Mouse (Mus musculus) midbrain, embryonic 13.5 days (tissue): ENCODE measurements around the gene Pitpnb. TPM values are rescaled to one million over a fixed set of nuclear protein-coding genes. Genes with fewer than 3 reads are reported as not detected.

ENCODE experiments used
- ATAC-seq: fragments of 200-750 bp; cut with Nextera tagmentation; 2 replicates; pipeline ENCODE4 v1.8.0; 2017; ENCODE audit warnings: mild to moderate bottlenecking, moderate TSS enrichment, moderate library complexity
- H3K27ac ChIP-seq: fragments of 300-500 bp; sonication (generic); 2 replicates; pipeline ENCODE4 v1.5.1; 2015; ENCODE audit warnings: inconsistent platforms, mild to moderate bottlenecking, moderate library complexity
- H3K27me3 ChIP-seq: fragments of 300-500 bp; sonication (generic); 2 replicates; pipeline ENCODE4 v1.6.1; 2015; ENCODE audit warnings: mild to moderate bottlenecking, inconsistent platforms
- H3K36me3 ChIP-seq: fragments of 300-500 bp; sonication (generic); 2 replicates; pipeline ENCODE4 v1.6.1; 2015; ENCODE audit warnings: mild to moderate bottlenecking, inconsistent platforms
- H3K4me1 ChIP-seq: fragments of 300-500 bp; sonication (generic); replicated peaks from 2 replicates; pipeline ENCODE4 v1.6.1; 2015; ENCODE audit warnings: inconsistent platforms
- H3K4me2 ChIP-seq: fragments of 300-500 bp; sonication (generic); replicated peaks from 2 replicates; pipeline ENCODE4 v1.6.1; 2015; ENCODE audit warnings: moderate library complexity, mild to moderate bottlenecking, inconsistent platforms
- H3K4me3 ChIP-seq: fragments of 300-500 bp; sonication (generic); replicated peaks from 2 replicates; pipeline ENCODE4 v1.5.1; 2015; ENCODE audit warnings: mild to moderate bottlenecking, inconsistent platforms
- H3K9ac ChIP-seq: fragments of 300-500 bp; sonication (generic); replicated peaks from 2 replicates; pipeline ENCODE4 v1.6.1; 2015; ENCODE audit warnings: mild to moderate bottlenecking, inconsistent platforms
- H3K9me3 ChIP-seq: fragments of 300-500 bp; sonication (generic); 2 replicates; pipeline ENCODE4 v1.6.1; 2016; ENCODE audit warnings: mild to moderate bottlenecking, inconsistent platforms
- WGBS: fragments of 180-500 bp; shearing (Covaris S2); methylation state at CpG from one replicate; pipeline ENCODE4 v1.1.7; 2015; 5-methylcytosine and 5-hydroxymethylcytosine counted together
- polyA plus RNA-seq: library from polyadenylated mRNA; unstranded; fragments of >200 nt; fragmentation: Nextera tagmentation; extraction: Ambion mirVana; gene quantifications from 2 replicates; pipeline ENCODE4 v1.2.1, GENCODE M21; 2015

Gene Pitpnb
- polyA plus RNA-seq, 1 experiment from 2014 or later: 101 TPM

DNA sequence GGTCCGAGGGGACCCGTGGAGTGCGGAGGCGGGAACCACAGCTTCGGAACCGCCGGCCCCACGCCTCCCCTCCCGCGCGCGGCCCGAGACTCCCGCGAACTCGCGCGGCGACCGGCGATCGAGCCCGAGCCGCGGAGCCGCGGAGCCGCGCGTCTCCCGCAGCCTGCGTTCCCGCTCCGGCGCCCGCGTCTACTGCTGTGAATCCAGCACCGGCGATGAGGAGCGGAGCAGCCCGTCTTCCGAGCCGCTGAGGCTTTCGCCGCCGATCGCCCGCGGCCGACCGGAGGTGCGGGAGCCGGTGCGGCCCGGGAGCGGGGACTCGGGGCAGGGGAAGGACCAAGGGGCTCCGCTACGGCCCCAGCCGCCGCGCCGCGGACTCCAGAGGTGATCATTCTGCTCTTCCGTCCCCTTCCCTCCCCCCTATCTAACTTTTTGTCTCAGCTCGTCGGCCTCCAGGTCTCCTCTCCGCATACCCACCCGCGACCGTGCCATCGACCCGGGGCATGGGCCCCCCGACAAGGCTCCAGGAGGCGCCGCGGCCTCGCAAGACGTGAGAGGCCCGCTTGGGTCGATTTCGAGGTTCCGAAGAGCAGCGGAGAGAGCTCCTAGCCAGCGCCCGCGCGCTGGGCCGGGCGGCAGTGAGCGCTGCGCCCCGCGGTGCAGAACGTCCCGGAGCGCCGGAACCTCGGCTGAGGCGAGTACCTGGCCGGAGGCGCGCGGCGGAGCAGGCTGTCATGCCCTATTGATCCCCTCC, 87.0 kb downstream of the Pitpnb start:
- peak overlapping the region; percentile 100 for H3K4me2 ChIP-seq
- 0 out of 2 replicates have a peak, but pooled peaks have one; percentile 1 for ATAC-seq
- peaks cover 72% of the 10 kb centered on the region for H3K4me1 ChIP-seq
- peak overlapping the region; percentile 100 for H3K9ac ChIP-seq
- WGBS: under 1% methylated on average over 103 of the region's 105 CpGs
- H3K27me3 ChIP-seq: peaks cover under 1% of the 10 kb centered on the region; the same call in 1 of the 2 replicates
- peak overlapping the region; percentile 97 for H3K27ac ChIP-seq
- H3K4me3 ChIP-seq: peak overlapping the region; percentile 97
- no peaks in the 10 kb centered on the region for H3K9me3 ChIP-seq
- peaks cover 37% of the 10 kb centered on the region for H3K36me3 ChIP-seq

DNA sequence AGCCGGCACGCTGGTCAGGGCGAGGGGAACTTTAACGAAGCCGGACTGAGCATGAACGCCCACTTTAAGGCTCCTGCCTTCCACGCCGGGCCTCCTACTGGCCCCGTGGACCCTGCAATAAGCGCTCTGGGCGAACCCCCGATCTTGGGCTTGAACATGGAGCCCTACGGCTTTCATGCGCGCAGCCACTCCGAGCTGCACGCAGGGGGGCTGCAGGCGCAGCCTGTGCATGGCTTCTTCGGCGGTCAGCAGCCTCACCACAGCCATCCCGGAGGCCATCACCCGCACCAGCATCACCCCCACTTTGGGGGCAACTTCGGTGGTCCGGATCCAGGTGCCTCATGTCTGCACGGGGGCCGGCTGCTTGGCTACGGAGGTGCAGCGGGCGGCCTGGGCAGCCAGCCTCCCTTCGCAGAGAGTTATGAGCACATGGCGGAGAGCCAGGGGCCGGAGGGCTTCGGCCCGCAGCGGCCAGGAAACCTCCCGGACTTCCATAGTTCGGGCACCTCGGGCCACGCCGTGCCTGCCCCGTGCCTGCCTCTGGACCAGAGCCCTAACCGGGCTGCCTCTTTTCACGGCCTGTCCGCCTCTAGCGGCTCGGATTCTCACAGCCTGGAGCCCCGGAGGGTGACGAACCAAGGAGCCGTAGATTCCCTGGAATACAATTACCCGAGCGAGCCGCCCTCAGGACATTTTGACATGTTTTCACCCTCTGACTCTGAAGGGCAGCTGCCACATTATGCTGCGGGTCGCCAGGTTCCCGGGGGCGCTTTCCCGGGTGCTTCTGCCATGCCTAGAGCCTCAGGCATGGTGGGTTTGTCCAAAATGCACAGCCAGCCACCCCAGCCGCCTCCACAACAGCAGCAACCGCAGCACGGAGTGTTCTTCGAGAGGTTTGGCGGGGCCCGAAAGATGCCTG, 87.9 kb downstream of the Pitpnb start:
- Histone ChIP-seq H3K9me3 (no peaks in the 10 kb centered on the region), H3K4me1 (peaks cover 72% of the 10 kb centered on the region)
- no peak for ATAC-seq

DNA sequence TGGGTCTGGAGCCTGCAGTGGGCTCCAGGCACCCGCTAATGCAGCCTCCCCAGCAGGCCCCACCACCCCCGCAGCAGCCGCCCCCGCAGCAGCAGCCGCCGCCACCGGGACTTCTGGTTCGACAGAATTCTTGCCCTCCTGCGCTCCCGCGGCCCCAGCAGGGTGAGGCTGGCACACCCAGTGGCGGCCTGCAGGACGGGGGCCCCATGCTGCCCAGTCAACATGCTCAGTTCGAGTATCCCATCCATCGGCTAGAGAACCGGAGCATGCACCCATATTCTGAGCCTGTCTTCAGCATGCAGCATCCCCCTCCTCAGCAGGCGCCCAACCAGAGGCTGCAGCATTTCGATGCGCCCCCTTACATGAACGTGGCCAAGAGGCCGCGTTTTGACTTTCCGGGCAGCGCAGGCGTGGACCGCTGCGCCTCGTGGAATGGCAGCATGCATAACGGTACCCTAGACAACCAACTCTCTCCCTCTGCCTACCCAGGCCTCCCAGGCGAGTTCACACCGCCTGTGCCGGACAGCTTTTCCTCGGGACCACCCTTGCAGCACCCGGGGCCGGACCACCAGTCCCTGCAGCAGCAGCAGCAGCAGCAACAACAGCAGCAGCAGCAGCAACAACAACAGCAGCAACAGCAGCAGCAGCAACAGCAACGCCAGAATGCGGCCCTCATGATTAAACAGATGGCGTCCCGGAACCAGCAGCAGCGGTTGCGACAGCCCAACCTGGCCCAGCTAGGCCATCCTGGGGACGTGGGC, 88.7 kb downstream of the Pitpnb start:
- no peak for ATAC-seq
- peak overlapping the region; percentile 97 for H3K4me3 ChIP-seq
- no peaks in the 10 kb centered on the region for H3K9me3 ChIP-seq
- peak overlapping the region; percentile 100 for H3K4me2 ChIP-seq
- WGBS: under 1% methylated on average over 42 of the region's 42 CpGs
- H3K9ac ChIP-seq: peak overlapping the region; percentile 100
- H3K27ac ChIP-seq: peak overlapping the region; percentile 97
- no peaks in the 10 kb centered on the region for H3K27me3 ChIP-seq
- peaks cover 72% of the 10 kb centered on the region for H3K4me1 ChIP-seq
- peaks cover 39% of the 10 kb centered on the region for H3K36me3 ChIP-seq

More for the DNA sequence above, 87.9 kb downstream of the Pitpnb start:
- under 1% methylated on average over 63 of the region's 63 CpGs for WGBS
- Histone ChIP-seq H3K27ac (peak overlapping the region; percentile 97), H3K27me3 (no peaks in the 10 kb centered on the region), H3K4me2 (peak overlapping the region; percentile 100), H3K36me3 (peaks cover 37% of the 10 kb centered on the region), H3K9ac (peak overlapping the region; percentile 100), H3K4me3 (peak overlapping the region; percentile 97)

DNA sequence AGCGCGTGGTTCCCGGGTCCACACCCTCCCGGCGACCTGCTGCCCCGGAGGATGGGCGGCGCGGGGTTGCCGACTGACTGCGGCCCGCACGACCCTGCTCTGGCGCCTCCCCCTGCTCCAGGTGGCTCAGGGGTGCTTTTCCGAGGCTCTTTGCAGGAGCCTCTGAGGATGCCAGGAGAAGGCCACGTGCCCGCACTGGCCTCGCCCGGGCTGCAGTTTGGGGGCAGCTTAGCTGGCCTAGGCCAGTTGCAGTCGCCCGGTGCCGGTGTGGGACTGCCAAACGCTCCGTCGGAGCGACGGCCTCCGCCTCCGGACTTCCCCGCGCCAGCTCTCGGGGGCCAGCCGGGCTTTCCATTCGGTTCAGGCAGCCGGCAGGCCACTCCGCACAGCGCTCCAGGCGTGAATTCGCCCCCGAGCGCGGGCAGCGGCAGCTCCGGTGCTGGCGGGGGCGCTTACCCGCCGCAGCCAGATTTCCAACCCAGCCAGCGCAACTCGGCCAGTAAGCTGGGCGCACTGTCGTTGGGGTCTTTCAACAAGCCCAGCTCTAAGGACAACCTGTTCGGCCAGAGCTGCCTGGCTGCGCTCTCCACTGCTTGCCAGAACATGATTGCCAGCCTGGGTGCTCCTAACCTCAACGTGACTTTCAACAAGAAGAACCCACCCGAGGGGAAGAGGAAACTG, 89.6 kb downstream of the Pitpnb start:
- no peaks in the 10 kb centered on the region for H3K9me3 ChIP-seq
- peaks cover 72% of the 10 kb centered on the region for H3K4me1 ChIP-seq
- peaks cover 41% of the 10 kb centered on the region for H3K36me3 ChIP-seq
- peak overlapping the region; percentile 97 for H3K27ac ChIP-seq
- ATAC-seq: no peak
- no peaks in the 10 kb centered on the region for H3K27me3 ChIP-seq
- H3K4me3 ChIP-seq: peak overlapping the region; percentile 97
- H3K9ac ChIP-seq: peak overlapping the region; percentile 100
- peak overlapping the region; percentile 100 for H3K4me2 ChIP-seq
- 1% methylated on average over 56 of the region's 56 CpGs for WGBS

DNA sequence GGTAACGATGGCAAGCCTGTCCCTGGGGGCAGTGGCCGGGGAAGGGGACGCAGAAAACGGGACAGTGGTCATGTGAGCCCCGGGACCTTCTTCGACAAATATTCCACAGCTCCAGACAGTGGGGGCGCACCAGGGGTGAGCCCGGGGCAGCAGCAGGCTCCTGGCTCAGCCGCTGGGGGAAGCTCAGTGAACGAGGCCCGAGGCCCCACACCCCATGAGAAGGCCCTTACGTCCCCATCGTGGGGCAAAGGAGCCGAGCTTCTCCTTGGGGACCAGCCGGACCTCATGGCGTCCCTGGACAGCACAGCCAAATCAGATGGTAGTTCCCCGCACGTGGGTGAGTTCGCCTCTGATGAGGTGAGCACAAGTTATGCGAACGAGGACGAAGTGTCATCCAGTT, 90.3 kb downstream of the Pitpnb start:
- Histone ChIP-seq H3K27me3 (no peaks in the 10 kb centered on the region), H3K4me3 (peak overlapping the region; percentile 97), H3K4me2 (peak overlapping the region; percentile 100), H3K9me3 (no peaks in the 10 kb centered on the region), H3K27ac (peak overlapping the region; percentile 97), H3K36me3 (peaks cover 41% of the 10 kb centered on the region), H3K4me1 (peaks cover 72% of the 10 kb centered on the region), H3K9ac (peak overlapping the region; percentile 100)
- no peak for ATAC-seq
- whole genome bisulfite sequencing: 17% methylated on average over 22 of the region's 22 CpGs

DNA sequence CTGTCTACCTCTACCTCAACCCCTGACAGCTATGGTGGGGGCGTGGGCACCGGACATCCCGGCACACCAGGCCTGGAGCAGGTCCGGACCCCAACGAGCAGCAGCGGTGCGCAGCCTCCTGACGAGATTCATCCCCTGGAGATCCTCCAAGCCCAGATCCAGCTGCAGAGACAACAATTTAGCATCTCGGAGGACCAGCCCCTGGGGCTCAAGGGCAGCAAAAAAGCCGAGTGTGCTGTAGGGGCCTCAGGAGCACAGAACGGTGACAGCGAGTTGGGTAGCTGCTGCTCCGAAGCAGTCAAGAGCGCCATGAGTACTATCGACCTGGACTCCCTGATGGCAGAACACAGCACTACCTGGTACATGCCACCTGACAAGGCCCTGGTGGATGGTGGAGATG, 90.9 kb downstream of the Pitpnb start:
- Histone ChIP-seq H3K27ac (peak overlapping the region; percentile 97), H3K4me3 (peak overlapping the region; percentile 97), H3K9me3 (no peaks in the 10 kb centered on the region), H3K27me3 (no peaks in the 10 kb centered on the region), H3K4me2 (peak overlapping the region; percentile 100), H3K4me1 (peaks cover 76% of the 10 kb centered on the region), H3K9ac (peak overlapping the region; percentile 100), H3K36me3 (peaks cover 41% of the 10 kb centered on the region)
- ATAC-seq: no peak
- 23% methylated on average over 15 of the region's 15 CpGs for WGBS

DNA sequence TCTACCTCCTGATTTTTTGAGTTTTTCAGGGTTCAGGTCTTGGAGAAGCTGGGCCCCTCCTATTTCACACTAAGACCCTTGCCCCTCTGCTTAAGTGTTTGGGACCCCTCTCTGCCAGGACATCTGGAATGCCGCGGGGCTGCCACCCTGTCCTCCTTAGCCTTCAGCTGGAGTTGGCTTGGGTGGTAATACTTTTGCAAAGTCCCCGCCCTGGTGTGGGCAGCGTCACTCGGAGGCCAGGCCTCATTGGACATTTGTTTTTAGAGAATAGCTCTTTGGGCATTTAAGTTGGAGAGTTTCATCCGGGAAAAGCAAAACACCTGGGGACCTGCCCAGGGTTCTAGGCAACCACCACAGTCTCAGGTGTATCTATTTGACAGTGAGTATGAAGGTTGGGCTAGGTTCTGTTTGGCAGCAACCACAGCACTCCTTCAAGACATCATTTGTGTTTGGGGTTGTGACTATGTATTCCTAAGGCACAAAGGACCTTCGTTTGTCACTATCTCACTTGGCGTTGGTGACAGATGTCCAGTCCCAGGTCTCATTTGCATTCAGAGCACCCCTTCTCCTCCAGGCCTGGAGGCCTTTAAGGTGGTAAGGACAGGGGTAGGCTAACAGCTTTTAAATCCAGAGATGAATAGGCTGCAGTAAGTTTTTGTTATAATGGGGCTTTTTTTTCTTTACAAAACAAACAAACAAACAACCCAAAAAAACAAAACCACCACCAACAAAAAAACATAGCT, 91.7 kb downstream of the Pitpnb start:
- 17% methylated on average over 8 of the region's 8 CpGs for WGBS
- Histone ChIP-seq H3K4me3 (peak overlapping the region; percentile 97), H3K9ac (peak overlapping the region; percentile 100), H3K36me3 (peaks cover 46% of the 10 kb centered on the region), H3K4me1 (peaks cover 84% of the 10 kb centered on the region), H3K27me3 (no peaks in the 10 kb centered on the region), H3K4me2 (peak overlapping the region; percentile 100), H3K27ac (peak overlapping the region; percentile 97), H3K9me3 (no peaks in the 10 kb centered on the region)
- ATAC-seq: no peak

DNA sequence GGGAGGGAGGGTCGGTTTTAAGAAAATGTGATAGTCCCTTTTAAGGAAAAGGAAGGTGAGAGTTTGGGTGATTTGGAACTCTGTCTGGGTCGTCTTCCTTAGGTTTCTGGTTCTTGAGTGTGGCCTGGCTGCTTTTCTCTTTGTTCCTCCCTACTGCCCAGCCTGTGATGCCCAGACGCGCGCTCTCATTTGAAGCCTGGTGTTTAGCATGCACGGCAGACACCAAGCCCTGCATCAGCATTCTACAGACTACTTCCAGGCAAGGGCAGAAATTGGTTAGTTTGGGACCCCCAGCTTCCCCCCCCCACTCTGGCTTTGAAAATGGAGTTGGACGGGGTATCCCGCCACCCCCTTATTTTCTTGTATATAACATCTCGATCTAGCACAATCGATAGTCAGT, 92.4 kb downstream of the Pitpnb start:
- Histone ChIP-seq H3K27ac (peak overlapping the region; percentile 97), H3K4me3 (peak overlapping the region; percentile 97), H3K4me1 (peaks cover 92% of the 10 kb centered on the region), H3K9me3 (no peaks in the 10 kb centered on the region), H3K9ac (peak overlapping the region; percentile 100), H3K36me3 (peaks cover 53% of the 10 kb centered on the region), H3K27me3 (no peaks in the 10 kb centered on the region), H3K4me2 (peak overlapping the region; percentile 100)
- 14% methylated on average over 10 of the region's 10 CpGs for WGBS
- ATAC-seq: no peak

DNA sequence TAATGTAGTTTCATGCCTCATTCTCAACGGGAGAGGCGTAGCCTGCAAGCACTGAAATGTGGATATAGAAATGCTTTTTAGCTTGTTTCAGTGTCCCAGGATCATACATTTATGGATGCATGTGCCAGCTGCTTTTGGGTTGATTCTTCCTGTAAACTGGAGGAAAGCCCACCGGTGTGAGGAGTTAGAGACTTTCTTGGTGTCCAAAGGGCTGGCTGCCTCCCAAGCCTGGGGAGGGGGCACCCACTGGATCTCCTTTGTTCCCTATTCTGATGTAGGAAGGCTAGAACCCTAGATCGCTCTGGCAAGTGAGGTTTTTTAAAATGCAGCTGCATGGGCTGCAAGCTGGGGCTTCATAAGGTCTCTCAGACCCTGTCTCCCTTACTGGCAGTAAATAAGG, 93.1 kb downstream of the Pitpnb start:
- peaks cover 96% of the 10 kb centered on the region for H3K4me1 ChIP-seq
- WGBS: 19% methylated on average over 4 of the region's 4 CpGs
- no peaks in the 10 kb centered on the region for H3K9me3 ChIP-seq

DNA sequence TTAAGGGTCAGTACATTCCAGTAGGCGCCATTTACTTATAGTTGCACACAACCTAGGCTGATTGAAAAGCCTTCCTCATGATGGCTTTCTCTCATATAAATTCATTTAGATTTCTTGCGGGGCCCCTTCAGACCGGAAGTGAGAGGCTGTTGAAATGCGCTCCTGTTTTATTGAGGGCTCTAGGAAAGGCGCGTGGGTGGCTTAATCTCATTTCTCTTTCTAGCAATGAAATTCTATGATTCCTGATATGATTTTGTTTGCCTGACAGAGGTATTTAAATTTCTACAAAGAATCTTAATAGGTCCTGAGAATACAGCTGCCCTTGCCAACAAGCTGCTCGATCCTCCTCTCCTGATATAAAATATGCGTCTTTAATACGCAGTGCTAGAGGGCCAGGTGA, 95.2 kb downstream of the Pitpnb start:
- WGBS: 48% methylated on average over 9 of the region's 9 CpGs
- Histone ChIP-seq H3K36me3 (peaks cover 32% of the 10 kb centered on the region), H3K4me3 (peak overlapping the region; percentile 97), H3K4me2 (peak overlapping the region; percentile 100), H3K4me1 (peaks cover 95% of the 10 kb centered on the region), H3K27me3 (no peaks in the 10 kb centered on the region), H3K9me3 (no peaks in the 10 kb centered on the region), H3K27ac (peak overlapping the region; percentile 74), H3K9ac (peak overlapping the region; percentile 100)
- ATAC-seq: no peak

More for the DNA sequence above, 93.1 kb downstream of the Pitpnb start:
- peaks cover 54% of the 10 kb centered on the region for H3K36me3 ChIP-seq
- H3K4me2 ChIP-seq: peak overlapping the region; percentile 100
- H3K27ac ChIP-seq: peak overlapping the region; percentile 97
- peak overlapping the region; percentile 97 for H3K4me3 ChIP-seq
- ATAC-seq: no peak
- peak overlapping the region; percentile 100 for H3K9ac ChIP-seq
- H3K27me3 ChIP-seq: no peaks in the 10 kb centered on the region
